Mouse (Mus musculus) regulatory T cell (primary cell): ENCODE results near the gene Tmem143.
"Not testable (repeated sequence)": the region's sequence is repeated elsewhere in the genome, so short reads cannot be mapped to it uniquely, and the experiment has no call there.

ENCODE experiments used
- in situ Hi-C: fragments of 300-600 bp; cut with MboI, MseI; formaldehyde crosslinking; loops from one replicate; pipeline ENCODE4 v1.15.1; 2025; ENCODE audit warnings: high pct_unique_total_duplicates

The Tmem143 gene

GRCm38 (mm10) chr7:45887246-45887645, 9.5 kb upstream of the Tmem143 start:
- in situ Hi-C loops = no loop called here

GRCm38 (mm10) chr7:45892651-45893050, 4.1 kb upstream of the Tmem143 start:
- in situ Hi-C loops = no loop called here

GRCm38 (mm10) chr7:45895931-45896516, 717 bp upstream of the Tmem143 start:
- in situ Hi-C loops = no loop called here

GRCm38 (mm10) chr7:45897258-45897757, 567 bp downstream of the Tmem143 start:
- in situ Hi-C loops = no loop called here

GRCm38 (mm10) chr7:45898125-45898524, 1.4 kb downstream of the Tmem143 start:
- in situ Hi-C loops = not testable (repeated sequence)

- in situ Hi-C loops = no loop called here
Measured at GRCm38 (mm10) chr7:45901562-45901961, 4.8 kb downstream of the Tmem143 start.

GRCm38 (mm10) chr7:45902481-45903002, 5.8 kb downstream of the Tmem143 start:
- in situ Hi-C loops = no loop called here

- in situ Hi-C loops = no loop called here
Measured at GRCm38 (mm10) chr7:45906622-45907021, 9.9 kb downstream of the Tmem143 start.

- in situ Hi-C loops = no loop called here
Measured at GRCm38 (mm10) chr7:45908384-45908783, 11.6 kb downstream of the Tmem143 start.

- in situ Hi-C loops = no loop called here
Measured at GRCm38 (mm10) chr7:45909145-45909544, 12.4 kb downstream of the Tmem143 start.

GRCm38 (mm10) chr7:45914067-45914466, 17.3 kb downstream of the Tmem143 start:
- in situ Hi-C loops = no loop called here

GRCm38 (mm10) chr7:45915011-45915410, 18.3 kb downstream of the Tmem143 start:
- in situ Hi-C loops = no loop called here

GRCm38 (mm10) chr7:45916056-45917003, 19.6 kb downstream of the Tmem143 start:
- in situ Hi-C loops = no loop called here

- in situ Hi-C loops = no loop called here
Measured at GRCm38 (mm10) chr7:45917004-45917704, 20.4 kb downstream of the Tmem143 start.

- in situ Hi-C loops = no loop called here
Measured at GRCm38 (mm10) chr7:45917926-45918325, 21.2 kb downstream of the Tmem143 start.

- in situ Hi-C loops = no loop called here
Measured at GRCm38 (mm10) chr7:45919083-45919671, 22.4 kb downstream of the Tmem143 start.

GRCm38 (mm10) chr7:45919761-45920160, 23.0 kb downstream of the Tmem143 start:
- in situ Hi-C loops = loop anchor here (5.0 kb wide), 1 partner anchor 187 kb away; no protein-coding TSS in a partner anchor

- in situ Hi-C loops = loop anchor here (5.0 kb wide), 1 partner anchor 188 kb away; no protein-coding TSS in a partner anchor
Measured at GRCm38 (mm10) chr7:45920583-45921241, 24.0 kb downstream of the Tmem143 start.

- in situ Hi-C loops = loop anchor here (5.0 kb wide), 1 partner anchor 189 kb away; no protein-coding TSS in a partner anchor
Measured at GRCm38 (mm10) chr7:45921242-45921621, 24.5 kb downstream of the Tmem143 start, which contains the start of gene Emp3. Emp3 (minus strand) TSS chr7:45921404.

- in situ Hi-C loops = loop anchor here (5.0 kb wide), 1 partner anchor 190 kb away; no protein-coding TSS in a partner anchor
Measured at GRCm38 (mm10) chr7:45921950-45922600, 25.3 kb downstream of the Tmem143 start.
